Mouse (Mus musculus) liver, embryonic 14.5 days (tissue): Measurements from ENCODE around the gene Rwdd2b. TPM values are rescaled to one million over a fixed set of nuclear protein-coding genes. Genes with fewer than 3 reads are reported as not detected.

Experiments used
- ATAC-seq: fragments of 200-750 bp; cut with Nextera tagmentation; 2 replicates; pipeline ENCODE4 v1.8.0; 2017; ENCODE audit warnings: moderate number of reproducible peaks, mild to moderate bottlenecking, moderate library complexity; ENCODE audit not compliant: insufficient read depth
- DNase-seq, 3 experiments: peaks; one replicate each; pipeline ENCODE4 v3.0.0-alpha.2; 2012 to 2013; ENCODE audit warnings: low read depth in 3 of 3, low spot score in 3 of 3
- H3K27ac ChIP-seq: fragments of 300-500 bp; sonication (generic); 2 replicates; pipeline ENCODE4 v1.5.1; 2014; ENCODE audit warnings: moderate library complexity, mild to moderate bottlenecking, control low read depth, inconsistent platforms
- H3K27me3 ChIP-seq: fragments of 300-500 bp; sonication (generic); 2 replicates; pipeline ENCODE4 v1.6.1; 2014; ENCODE audit warnings: mild to moderate bottlenecking, low read length, moderate library complexity; ENCODE audit not compliant: control insufficient read depth, insufficient read depth
- H3K36me3 ChIP-seq: fragments of 300-500 bp; sonication (generic); replicated peaks from 2 replicates; pipeline ENCODE4 v1.6.1; 2014; ENCODE audit warnings: low read depth; ENCODE audit not compliant: control insufficient read depth, insufficient read depth
- H3K4me1 ChIP-seq, 2 experiments: fragments of 200-500 bp in 1 of 2; fragments of 300-500 bp in 1 of 2; sonication (generic) in 1 of 2; replicated peaks; 2 replicates each; pipeline ENCODE4 v1.6.1; 2012 to 2014; ENCODE audit warnings: antibody characterized with exemption in 1 of 2, inconsistent platforms in 1 of 2, low read length in 1 of 2; ENCODE audit not compliant: control insufficient read depth in 2 of 2, insufficient read depth in 2 of 2
- H3K4me2 ChIP-seq: fragments of 300-500 bp; sonication (generic); 2 replicates; pipeline ENCODE4 v1.6.1; 2014; ENCODE audit warnings: low read depth, mild to moderate bottlenecking, control low read depth, moderate library complexity
- H3K4me3 ChIP-seq, 2 experiments: fragments of 200-500 bp in 1 of 2; fragments of 300-500 bp in 1 of 2; sonication (generic) in 1 of 2; 2 replicates each; pipeline ENCODE4 v1.5.1; 2012 to 2014; ENCODE audit warnings: low read depth in 2 of 2, low read length in 2 of 2, mild to moderate bottlenecking in 2 of 2, control low read depth in 1 of 2, inconsistent platforms in 1 of 2, moderate library complexity in 1 of 2; ENCODE audit not compliant: insufficient read depth in 1 of 2
- H3K9ac ChIP-seq: fragments of 300-500 bp; sonication (generic); replicated peaks from 2 replicates; pipeline ENCODE4 v1.6.1; 2014; ENCODE audit warnings: mild to moderate bottlenecking, control low read depth, moderate library complexity
- H3K9me3 ChIP-seq: fragments of 300-500 bp; sonication (generic); 2 replicates; pipeline ENCODE4 v1.6.1; 2016; ENCODE audit warnings: low read length, mixed read lengths; ENCODE audit not compliant: control insufficient read depth
- CTCF ChIP-seq: IDR thresholded peaks from 2 replicates; pipeline ENCODE4 v1.5.1; 2016; ENCODE audit warnings: antibody characterized with exemption, low read depth, control low read depth
- EP300 ChIP-seq: IDR thresholded peaks from 2 replicates; pipeline ENCODE4 v1.6.1; 2016; ENCODE audit warnings: antibody characterized with exemption, low read depth
- WGBS: fragments of 180-500 bp; shearing (Covaris S2); extraction: QIAGEN DNeasy Blood & Tissue Kit; methylation state at CpG from one replicate; pipeline ENCODE4 v1.1.7; 2014; ENCODE audit not compliant: insufficient replicate concordance; 5-methylcytosine and 5-hydroxymethylcytosine counted together
- polyA plus RNA-seq, 2 experiments: library from polyadenylated mRNA; depleted of rRNA in 1 of 2; stranded (reverse) in 1 of 2; unstranded in 1 of 2; fragments of >200 nt; fragmentation: Nextera tagmentation in 1 of 2; extraction: Ambion mirVana in 1 of 2; gene quantifications; 2 replicates each; pipeline versions ENCODE4 v1.2.1 to v1.2.3; 2012 to 2014

Gene Rwdd2b
- polyA plus RNA-seq, 2 experiments = 2.7 to 4.5 TPM

DNA sequence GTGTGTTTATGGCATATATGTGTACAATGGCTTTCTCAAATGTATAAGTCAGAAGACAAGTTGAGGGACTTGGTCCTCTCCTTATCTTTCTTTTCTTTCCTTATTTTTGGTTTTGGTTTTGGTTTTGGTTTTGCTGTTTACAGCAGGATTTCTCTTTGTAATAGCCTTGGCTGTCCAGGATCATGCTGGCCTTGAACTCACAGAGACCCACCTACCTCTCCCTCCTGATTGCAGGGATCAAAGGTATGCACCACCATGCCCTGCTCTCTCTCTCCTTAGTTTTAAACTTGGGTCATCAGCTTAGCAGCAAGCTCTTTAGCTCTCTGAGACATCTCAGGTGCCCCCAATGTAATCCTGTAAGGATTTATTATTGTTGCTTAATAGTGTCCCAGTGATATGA, 4.7 kb upstream of the Rwdd2b start:
- no peak overlapping the region for H3K4me3 ChIP-seq
- DNase-seq = no peak
- TF ChIP-seq EP300 (no peak), CTCF (no peak)

GRCm38 (mm10) chr16:87444071-87444470, 3.7 kb upstream of the Rwdd2b start:
- H3K9ac ChIP-seq = no peak overlapping the region
- WGBS = 31% methylated on average over 1 of the region's 1 CpGs
- no peaks in the 10 kb centered on the region for H3K9me3 ChIP-seq
- no peak for DNase-seq
- H3K4me3 ChIP-seq = no peak overlapping the region
- no peaks in the 10 kb centered on the region for H3K27me3 ChIP-seq
- no peak for ATAC-seq
- peaks cover 11 to 13% of the 10 kb centered on the region in 2 experiments for H3K4me1 ChIP-seq
- no peak for TF ChIP-seq CTCF
- TF ChIP-seq EP300 = no peak
- H3K4me2 ChIP-seq = no peak overlapping the region
- no peaks in the 10 kb centered on the region for H3K36me3 ChIP-seq
- no peak overlapping the region for H3K27ac ChIP-seq

More for the DNA sequence above, 4.7 kb upstream of the Rwdd2b start:
- Histone ChIP-seq H3K27me3 (no peaks in the 10 kb centered on the region), H3K4me2 (no peak overlapping the region), H3K4me1 (peaks cover 6 to 8% of the 10 kb centered on the region in 2 experiments; a peak in 3 of 4 replicates), H3K36me3 (no peaks in the 10 kb centered on the region), H3K9ac (no peak overlapping the region), H3K9me3 (no peaks in the 10 kb centered on the region), H3K27ac (no peak overlapping the region)
- no peak for ATAC-seq

- Histone ChIP-seq H3K36me3 (no peaks in the 10 kb centered on the region), H3K27ac (no peak overlapping the region), H3K4me2 (no peak overlapping the region), H3K9me3 (no peaks in the 10 kb centered on the region), H3K27me3 (no peaks in the 10 kb centered on the region), H3K9ac (no peak overlapping the region), H3K4me3 (no peak overlapping the region), H3K4me1 (peaks cover 11 to 13% of the 10 kb centered on the region in 2 experiments)
- DNase-seq (no peak), ATAC-seq (no peak)
- TF ChIP-seq EP300 (no peak), CTCF (no peak)
These were observed 2.9 kb upstream of the Rwdd2b start for GRCm38 (mm10) chr16:87443245-87443644.

GRCm38 (mm10) chr16:87442291-87442690, 1.9 kb upstream of the Rwdd2b start:
- no peaks in the 10 kb centered on the region for H3K36me3 ChIP-seq
- H3K27me3 ChIP-seq = no peaks in the 10 kb centered on the region
- peaks cover 11 to 13% of the 10 kb centered on the region in 2 experiments for H3K4me1 ChIP-seq
- TF ChIP-seq EP300 = no peak
- TF ChIP-seq CTCF = no peak
- no peak overlapping the region for H3K27ac ChIP-seq
- no peak overlapping the region for H3K9ac ChIP-seq
- WGBS = 51% methylated on average over 5 of the region's 5 CpGs
- DNase-seq (no peak), ATAC-seq (no peak)
- H3K4me2 ChIP-seq = no peak overlapping the region
- no peak overlapping the region for H3K4me3 ChIP-seq
- no peaks in the 10 kb centered on the region for H3K9me3 ChIP-seq

GRCm38 (mm10) chr16:87441089-87441488, 716 bp upstream of the Rwdd2b start:
- H3K9ac ChIP-seq = peak overlapping the region; percentile 76
- peak; percentile 63 for TF ChIP-seq CTCF
- TF ChIP-seq EP300 = no peak
- H3K27ac ChIP-seq = no peak overlapping the region
- WGBS = 5% methylated on average over 9 of the region's 9 CpGs
- peak overlapping the region; percentile 96 for H3K4me2 ChIP-seq
- H3K36me3 ChIP-seq = no peaks in the 10 kb centered on the region
- peaks cover 11 to 13% of the 10 kb centered on the region in 2 experiments for H3K4me1 ChIP-seq
- no peaks in the 10 kb centered on the region for H3K27me3 ChIP-seq
- DNase-seq = peak in 2 of 3 experiments; percentile 22 to 47
- no peak for ATAC-seq
- H3K9me3 ChIP-seq = no peaks in the 10 kb centered on the region
- peak overlapping the region; percentile 63 to 70 for H3K4me3 ChIP-seq
